Mouse (Mus musculus) lung, adult 2 months (tissue): ENCODE results near the gene Vdr.

ENCODE experiments used
- CTCF ChIP-seq: fragments of 200-500 bp; IDR thresholded peaks from 2 replicates; pipeline ENCODE4 v1.5.1; 2011; ENCODE audit warnings: mild to moderate bottlenecking, low read length, control low read depth; ENCODE audit not compliant: insufficient read depth
- POLR2A ChIP-seq: fragments of 200-500 bp; IDR thresholded peaks from 2 replicates; pipeline ENCODE4 v1.6.1; 2011; ENCODE audit warnings: low read depth, mild to moderate bottlenecking, control low read depth, low read length, borderline replicate concordance; ENCODE audit errors: extremely low read depth

DNA sequence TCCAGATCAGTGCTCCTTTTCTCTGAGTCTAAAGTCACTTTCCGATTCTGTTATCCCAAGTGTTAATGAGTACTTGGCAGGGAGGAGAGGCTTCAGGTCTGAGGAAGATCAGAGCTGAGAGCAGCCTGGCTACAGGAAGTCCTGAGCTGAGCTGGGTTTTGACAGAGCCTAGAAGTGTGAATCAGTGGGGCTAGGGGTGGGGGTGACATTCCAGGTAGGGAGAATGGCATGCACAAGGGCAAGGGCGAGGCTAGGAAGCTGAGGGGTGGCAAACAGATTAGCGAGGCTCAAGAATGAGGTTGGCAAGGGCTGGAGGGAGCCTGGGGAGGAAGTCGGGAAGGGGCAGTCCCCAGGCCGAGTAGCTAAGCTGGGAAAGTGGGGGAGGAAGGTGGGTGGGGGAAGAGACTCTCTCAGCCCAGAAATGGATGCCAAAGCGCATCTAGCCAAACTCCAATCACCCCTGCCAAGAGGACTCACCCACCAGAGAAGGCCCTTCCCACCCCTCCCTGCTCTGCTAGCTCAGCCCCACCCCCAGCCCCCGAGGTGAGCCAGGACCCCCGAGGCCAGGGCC lies 72.9 kb downstream of the Vdr start:
- TF ChIP-seq CTCF (no peak), POLR2A (no peak)
